Mouse (Mus musculus): ENCODE measurements around the gene Lrp5.

DNA sequence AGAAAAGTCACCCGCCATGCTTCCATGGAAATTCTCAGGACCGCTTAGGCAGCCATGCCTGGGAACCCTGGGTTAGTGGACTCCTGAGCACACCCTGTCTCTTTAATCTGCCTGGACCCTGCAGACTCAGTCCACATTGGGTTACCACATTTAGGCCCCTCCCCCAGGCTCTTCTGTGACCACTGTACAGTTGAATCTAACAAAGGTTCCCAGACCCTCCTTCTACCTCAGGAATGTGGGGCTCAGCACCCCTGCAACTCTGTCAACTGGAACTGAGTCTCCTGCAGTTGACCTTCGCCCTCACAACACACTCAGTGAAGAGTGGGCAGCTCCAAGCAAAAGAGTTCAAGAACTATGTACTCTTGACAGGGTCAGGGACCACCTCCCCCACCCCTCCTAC lies 38.4 kb downstream of the Lrp5 start:
- no peak for TF ChIP-seq GATA1 (IDR thresholded peaks at IDR 0.05; ENCODE audit: low read length)
- TF ChIP-seq TAL1 (IDR thresholded peaks at IDR 0.05; ENCODE audit: low read length) = no peak
